Mouse (Mus musculus): ENCODE results near the gene Nfat5.

DNA sequence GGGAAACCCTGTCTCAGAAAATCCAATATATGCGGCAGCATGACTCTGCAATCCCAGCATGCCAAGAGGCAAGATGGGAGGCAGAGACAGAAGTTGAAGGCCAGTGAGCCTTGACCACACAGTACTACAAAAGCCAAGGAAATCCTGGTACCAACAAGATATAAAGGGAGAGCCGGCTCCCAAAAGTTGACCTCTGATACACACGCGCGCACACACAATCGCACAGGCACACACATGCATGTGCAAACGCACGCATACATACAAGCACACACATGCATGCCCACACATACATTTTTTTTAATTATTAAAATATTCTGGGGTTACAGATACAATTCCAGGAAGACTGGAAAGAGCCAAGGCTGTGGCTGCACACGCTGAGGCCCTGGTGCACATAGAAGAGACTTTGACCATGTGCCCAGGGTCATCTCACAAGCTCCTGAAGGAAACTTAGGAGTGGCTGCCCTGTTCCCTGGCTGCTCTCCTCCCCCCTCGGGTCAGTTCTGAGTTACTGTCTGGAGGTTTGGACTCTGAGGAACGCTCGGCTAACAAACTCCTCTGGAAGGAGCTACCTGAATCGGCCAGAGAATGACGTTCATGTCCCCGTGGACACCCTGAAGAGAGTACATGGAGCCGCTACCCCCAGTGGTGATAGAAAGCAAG, 97.3 kb downstream of the Nfat5 start:
- TF ChIP-seq CTCF (IDR thresholded peaks at IDR 0.05; ENCODE audit: control insufficient read depth, insufficient read depth, low read length): no peak
- TF ChIP-seq POLR2A (IDR thresholded peaks at IDR 0.05; ENCODE audit: borderline replicate concordance, control insufficient read depth, low read depth, low read length): no peak

Data from bone marrow, adult 2 months (tissue).